In the genomic region with DNA sequence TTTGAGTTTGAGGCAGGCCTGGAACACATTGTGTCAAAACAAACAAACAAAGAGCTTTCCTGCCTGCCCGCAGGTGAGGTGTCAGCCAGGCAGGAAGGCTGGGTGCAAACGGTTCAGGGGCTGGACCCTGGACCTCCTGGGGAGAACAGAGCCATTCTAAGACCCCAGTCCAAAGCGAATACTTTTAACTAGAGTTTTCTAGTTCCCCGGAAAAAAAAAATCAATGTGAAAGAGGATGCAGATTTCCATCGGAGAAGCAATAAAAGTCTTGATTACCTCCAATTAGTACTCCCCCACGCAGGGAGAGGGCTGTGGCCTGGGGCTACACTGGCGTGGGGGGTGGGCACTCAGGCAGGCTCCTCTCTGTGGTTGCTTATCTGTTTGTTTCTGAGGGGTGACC, we compare ENCODE assay signal across 20 mouse cellular contexts.
DNase-seq lines count a peak whose midpoint lies in the region; ATAC-seq and TF ChIP-seq lines count a peak whose summit lies in the region.
"Had no signal": no experiment of that assay in that cellular context is flagged by ENCODE, and none has a peak within 500 bp of the region (broad histone marks: within the 10 kb centered on the region; RNA-seq: fewer than 3 reads in every experiment).

No protein-coding gene starts in this region.

- peak; percentile 84 for DNase-seq in ES-E14 (ENCODE audit: low read depth, low spot score)
- DNase-seq in ZHBTc4 (ENCODE audit: low read depth, low spot score) = peak; percentile 96
- no peak for DNase-seq in retina, embryonic 14.5 days (ENCODE audit: low spot score)
- DNase-seq in lung, adult 2 months = no peak
- DNase-seq: adrenal gland, adult 8-10 months; adrenal gland, postnatal 14 days; adrenal gland, postnatal 36 days; cerebellum, adult 11-12 months; cerebellum, adult 2 months; cerebellum, adult 9-10 months; cerebellum, postnatal 10 days; cerebellum, postnatal 25 days; forebrain, postnatal 0 days had no signal

- H3K4me1 ChIP-seq in E14TG2a.4 (replicated peaks; ENCODE audit: low read depth, low read length) (peaks cover 81% of the 10 kb centered on the region), ES-Bruce4 (ENCODE audit: control insufficient read depth, insufficient read depth, low read length) (peaks cover 7% of the 10 kb centered on the region), ES-E14 (ENCODE audit: control insufficient read depth in 2 of 2, insufficient read depth in 2 of 2, low read length in 2 of 2, poor library complexity in 1 of 2) (peaks cover 19 to 24% of the 10 kb centered on the region in 2 experiments)
- H3K4me1 ChIP-seq in lung, adult 2 months (ENCODE audit: control insufficient read depth, insufficient read depth, low read length) = no peaks in the 10 kb centered on the region
- H3K4me1 ChIP-seq: forebrain, embryonic 15.5 days had no signal

- TF ChIP-seq CTCF in E14TG2a.4 (conservative IDR thresholded peaks at IDR 0.05; ENCODE audit: low read length) = no peak
- no peak for TF ChIP-seq CTCF in ES-Bruce4 (IDR thresholded peaks at IDR 0.05; ENCODE audit: low read depth, low read length)
- TF ChIP-seq CTCF in lung, adult 2 months (IDR thresholded peaks at IDR 0.05; ENCODE audit: insufficient read depth, low read length) = no peak

- WGBS in lung, adult 2 months = 40% methylated on average over 7 of the region's 7 CpGs

- H3K36me3 ChIP-seq in E14TG2a.4 (ENCODE audit: insufficient read depth, low read length) (no peaks in the 10 kb centered on the region), ES-Bruce4 (ENCODE audit: control insufficient read depth, insufficient read depth, low read length, poor library complexity, severe bottlenecking) (no peaks in the 10 kb centered on the region), ES-E14 (ENCODE audit: control insufficient read depth, insufficient read depth, low read length, poor library complexity, severe bottlenecking) (no peaks in the 10 kb centered on the region)
- H3K36me3 ChIP-seq: embryonic facial prominence, embryonic 10.5 days; embryonic facial prominence, embryonic 12.5 days; forebrain, embryonic 15.5 days had no signal

- H3K27ac ChIP-seq in ES-Bruce4 (ENCODE audit: insufficient read depth, low read length) (peak overlapping the region; percentile 97), ES-E14 (ENCODE audit: insufficient read depth, low read depth, low read length, poor library complexity, severe bottlenecking) (peak overlapping the region; percentile 99)
- H3K27ac ChIP-seq: embryonic facial prominence, embryonic 10.5 days; embryonic facial prominence, embryonic 12.5 days; forebrain, embryonic 13.5 days; forebrain, embryonic 15.5 days had no signal

- peak overlapping the region; percentile 92 for H3K9ac ChIP-seq in ES-Bruce4 (ENCODE audit: low read depth, poor library complexity, severe bottlenecking)
- H3K9ac ChIP-seq in ES-E14 (ENCODE audit: insufficient read depth, low read depth, low read length, poor library complexity, severe bottlenecking) = peak overlapping the region; percentile 90; the same call in 1 of the 2 replicates
- H3K9ac ChIP-seq: embryonic facial prominence, embryonic 12.5 days; forebrain, embryonic 13.5 days; forebrain, embryonic 15.5 days; forebrain, postnatal 0 days had no signal

- in situ Hi-C loops in ES-E14 (cut with MboI; ENCODE audit: low sequenced_read_pairs in 2 of 2, unreplicated experiment in 2 of 2) = loop anchor here in 1 of 2 experiments (25.0 kb wide), 1 partner anchor 94 kb away; a partner anchor contains a TSS

- H3K27me3 ChIP-seq in E14TG2a.4 (ENCODE audit: insufficient read depth, low read length) (no peaks in the 10 kb centered on the region), ES-Bruce4 (ENCODE audit: control insufficient read depth, insufficient read depth, low read length, poor library complexity, severe bottlenecking) (no peaks in the 10 kb centered on the region)
- H3K27me3 ChIP-seq: embryonic facial prominence, embryonic 12.5 days; forebrain, embryonic 13.5 days; forebrain, embryonic 15.5 days had no signal

- TF ChIP-seq POLR2A in ES-Bruce4 (IDR thresholded peaks at IDR 0.05; ENCODE audit: insufficient read depth, low read length) = no peak
- no peak for TF ChIP-seq POLR2A in lung, adult 2 months (IDR thresholded peaks at IDR 0.05; ENCODE audit: borderline replicate concordance, extremely low read depth, low read depth, low read length)

- TF ChIP-seq EP300 in ES-Bruce4 (IDR thresholded peaks at IDR 0.05; ENCODE audit: insufficient read depth, low read depth, low read length) = peak; percentile 99

- H3K4me3 ChIP-seq in E14TG2a.4 (replicated peaks; ENCODE audit: low read length) (peak overlapping the region; percentile 81), ES-Bruce4 (ENCODE audit: low read depth, low read length) (peak overlapping the region; percentile 83), ES-E14 (ENCODE audit: insufficient read depth in 1 of 2, low read depth in 1 of 2, low read length in 2 of 2, poor library complexity in 1 of 2, severe bottlenecking in 1 of 2) (peak overlapping the region; percentile 53 to 74)
- H3K4me3 ChIP-seq in lung, adult 2 months (replicated peaks; ENCODE audit: extremely low read depth, low read depth, low read length) = no peak overlapping the region
- H3K4me3 ChIP-seq: embryonic facial prominence, embryonic 10.5 days; embryonic facial prominence, embryonic 12.5 days; forebrain, embryonic 13.5 days; forebrain, embryonic 15.5 days had no signal

- H3K9me3 ChIP-seq in E14TG2a.4 (ENCODE audit: low read length) = no peaks in the 10 kb centered on the region
- H3K9me3 ChIP-seq in ES-Bruce4 (replicated peaks; ENCODE audit: control insufficient read depth, insufficient read depth, low read length, poor library complexity, severe bottlenecking) = no peaks in the 10 kb centered on the region
- H3K9me3 ChIP-seq in ES-E14 (ENCODE audit: control insufficient read depth, insufficient read depth, low read depth, low read length) = no peaks in the 10 kb centered on the region
- H3K9me3 ChIP-seq: embryonic facial prominence, embryonic 10.5 days; embryonic facial prominence, embryonic 12.5 days; forebrain, embryonic 13.5 days; forebrain, embryonic 15.5 days had no signal

- ATAC-seq in frontal cortex, adult (ENCODE audit: low TSS enrichment) = no peak
- ATAC-seq: forebrain, embryonic 13.5 days; forebrain, embryonic 15.5 days; forebrain, postnatal 0 days had no signal

TF ChIP-seq in ES-E14, 5 proteins besides CTCF, POLR2A, EP300 and RAD21:
- TF ChIP-seq HCFC1 (IDR thresholded peaks at IDR 0.05; ENCODE audit: borderline replicate concordance, insufficient read depth, low read length) (no peak), ZNF384 (IDR thresholded peaks at IDR 0.05; ENCODE audit: low read depth, low read length) (peak; percentile 78; the same call in 1 of the 2 replicates), MAFK (IDR thresholded peaks at IDR 0.05; ENCODE audit: insufficient read depth, low read depth, low read length) (no peak), CHD2 (IDR thresholded peaks at IDR 0.05; ENCODE audit: low read depth, low read length) (no peak), ZC3H11A (IDR thresholded peaks at IDR 0.05; ENCODE audit: borderline replicate concordance, low read depth, low read length) (no peak)

Comparison
In these comparisons a context has a peak if more than half of its experiments do, and no peak if none do; other contexts are left out.
1. DNase-seq: peak in ES-E14 (single experiment) and ZHBTc4 (single experiment); none in retina, embryonic 14.5 days (single experiment) and lung, adult 2 months (single experiment).